Mouse (Mus musculus) left cerebral cortex, adult 8-10 months (tissue): ENCODE results near the gene Trpc5. TPM values are rescaled to one million over a fixed set of nuclear protein-coding genes. Genes with fewer than 3 reads are reported as not detected.

Experiments
- DNase-seq, 2 experiments: peaks; one replicate each; pipeline ENCODE4 v3.0.0; 2022; ENCODE audit warnings: low spot score in 2 of 2
- total RNA-seq, 4 experiments: library from RNA; stranded (reverse); gene quantifications; 2 replicates each; pipeline ENCODE4 v1.2.4; 2022

Trpc5 gene
- 10 to 100 TPM; 11.2 to 14.8 (median 13.9) TPM for total RNA-seq

GRCm38 (mm10) chrX:144688142-144688206, at the start of gene Trpc5:
TSS of gene Trpc5 (minus strand) at chrX:144688180.
- DNase-seq = no peak

GRCm38 (mm10) chrX:144716330-144716729, 28.4 kb upstream of the Trpc5 start:
- no peak for DNase-seq

- DNase-seq = no peak
Observed at GRCm38 (mm10) chrX:144689859-144690181, 1.8 kb upstream of the Trpc5 start.

- DNase-seq = peak in 1 of 2 experiments; percentile 5
Observed at GRCm38 (mm10) chrX:144689119-144689858, 1.3 kb upstream of the Trpc5 start.

GRCm38 (mm10) chrX:144688207-144689118, 483 bp upstream of the Trpc5 start, which contains the start of gene Rtl4:
TSS of gene Rtl4 (plus strand) at chrX:144688907.
- DNase-seq = no peak

- no peak for DNase-seq
Observed at GRCm38 (mm10) chrX:144687742-144688141, 238 bp downstream of the Trpc5 start.

GRCm38 (mm10) chrX:144652196-144652595, 35.8 kb downstream of the Trpc5 start:
- no peak for DNase-seq

- no peak for DNase-seq
Observed at GRCm38 (mm10) chrX:144645394-144645793, 42.6 kb downstream of the Trpc5 start.

- DNase-seq = no peak
Observed at GRCm38 (mm10) chrX:144644756-144645155, 43.2 kb downstream of the Trpc5 start.

GRCm38 (mm10) chrX:144612753-144613152, 75.2 kb downstream of the Trpc5 start:
- DNase-seq = no peak

- no peak for DNase-seq
Observed at GRCm38 (mm10) chrX:144536431-144536830, 151.5 kb downstream of the Trpc5 start.

- no peak for DNase-seq
Observed at GRCm38 (mm10) chrX:144526042-144526441, 161.9 kb downstream of the Trpc5 start.

GRCm38 (mm10) chrX:144523239-144523638, 164.7 kb downstream of the Trpc5 start:
- DNase-seq = no peak

GRCm38 (mm10) chrX:144491394-144491793, 196.6 kb downstream of the Trpc5 start:
- DNase-seq = no peak

- peak in 1 of 2 experiments; percentile 12 for DNase-seq
Observed at GRCm38 (mm10) chrX:144464416-144464815, 223.6 kb downstream of the Trpc5 start.

GRCm38 (mm10) chrX:144456281-144456680, 231.7 kb downstream of the Trpc5 start, which contains the start of gene Trpc5os:
TSS of gene Trpc5os (plus strand) at chrX:144456581.
- DNase-seq = no peak

- DNase-seq = no peak
Observed at GRCm38 (mm10) chrX:144423848-144424247, 264.1 kb downstream of the Trpc5 start.

- no peak for DNase-seq
Observed at GRCm38 (mm10) chrX:144421091-144421490, 266.9 kb downstream of the Trpc5 start.

- no peak for DNase-seq
Observed at GRCm38 (mm10) chrX:144420259-144420658, 267.7 kb downstream of the Trpc5 start.

GRCm38 (mm10) chrX:144408036-144408435, 279.9 kb downstream of the Trpc5 start:
- DNase-seq = no peak

GRCm38 (mm10) chrX:144403526-144403925, 284.5 kb downstream of the Trpc5 start:
- peak in 1 of 2 experiments; percentile 7 for DNase-seq

GRCm38 (mm10) chrX:144374196-144374595, 313.8 kb downstream of the Trpc5 start:
- DNase-seq = no peak

- no peak for DNase-seq
Observed at GRCm38 (mm10) chrX:144338355-144338754, 349.6 kb downstream of the Trpc5 start.
